Mouse (Mus musculus) E14TG2a.4 (cell line): ENCODE data around the gene Bard1.

Experiments used
- H3K27me3 ChIP-seq: 2 replicates; pipeline ENCODE4 v1.6.1; 2014; ENCODE audit warnings: low read length, control low read depth; ENCODE audit not compliant: insufficient read depth
- H3K36me3 ChIP-seq: 2 replicates; pipeline ENCODE4 v1.6.1; 2014; ENCODE audit warnings: low read length, control low read depth; ENCODE audit not compliant: insufficient read depth
- H3K4me1 ChIP-seq: replicated peaks from 2 replicates; pipeline ENCODE4 v1.6.1; 2014; ENCODE audit warnings: low read depth, low read length, control low read depth
- H3K4me3 ChIP-seq: replicated peaks from 2 replicates; pipeline ENCODE4 v1.5.1; 2014; ENCODE audit warnings: mild to moderate bottlenecking, low read length
- H3K9me3 ChIP-seq: 2 replicates; pipeline ENCODE4 v1.6.1; 2014; ENCODE audit warnings: low read length, control low read depth
- POU5F1 ChIP-seq: IDR thresholded peaks from 2 replicates; pipeline ENCODE4 v1.6.1; 2014; ENCODE audit warnings: low read length, borderline replicate concordance

Gene Bard1

DNA sequence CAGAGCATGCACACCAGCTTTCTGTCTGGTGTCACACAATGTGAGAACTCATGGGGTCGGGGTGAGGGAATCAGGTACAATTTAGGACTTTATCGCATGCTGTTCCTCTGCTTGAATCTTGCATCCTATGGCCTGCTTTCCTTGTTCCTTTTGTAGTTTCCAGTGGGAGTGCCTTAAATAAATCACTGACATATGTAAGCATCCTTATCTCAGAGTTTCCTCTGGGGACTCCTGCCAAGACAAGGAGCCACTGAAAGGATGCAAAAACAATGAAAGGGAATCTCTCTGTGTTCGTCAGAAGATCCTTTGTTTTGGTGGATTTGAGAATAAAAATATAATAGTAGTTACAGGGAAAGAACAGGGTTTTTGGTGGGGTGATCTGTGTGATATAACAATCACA is 106.2 kb downstream of the Bard1 start:
- H3K9me3 ChIP-seq, result no peaks in the 10 kb centered on the region
- no peak overlapping the region for H3K4me3 ChIP-seq
- no peak for TF ChIP-seq POU5F1
- no peaks in the 10 kb centered on the region for H3K4me1 ChIP-seq
- H3K36me3 ChIP-seq, result no peaks in the 10 kb centered on the region
- H3K27me3 ChIP-seq, result no peaks in the 10 kb centered on the region
